Mouse (Mus musculus): ENCODE measurements at regions not wholly inside any gene's neighbourhood (a gene's known extent, or its start where the extent isn't known, plus 50 kb on each side); places are given as distances from the start of the nearest gene placed in this dataset.

GRCm38 (mm10) chr15:70982719-70983118 lies 2851.6 kb upstream of the Gm6569 start:
- no peak for DNase-seq

DNA sequence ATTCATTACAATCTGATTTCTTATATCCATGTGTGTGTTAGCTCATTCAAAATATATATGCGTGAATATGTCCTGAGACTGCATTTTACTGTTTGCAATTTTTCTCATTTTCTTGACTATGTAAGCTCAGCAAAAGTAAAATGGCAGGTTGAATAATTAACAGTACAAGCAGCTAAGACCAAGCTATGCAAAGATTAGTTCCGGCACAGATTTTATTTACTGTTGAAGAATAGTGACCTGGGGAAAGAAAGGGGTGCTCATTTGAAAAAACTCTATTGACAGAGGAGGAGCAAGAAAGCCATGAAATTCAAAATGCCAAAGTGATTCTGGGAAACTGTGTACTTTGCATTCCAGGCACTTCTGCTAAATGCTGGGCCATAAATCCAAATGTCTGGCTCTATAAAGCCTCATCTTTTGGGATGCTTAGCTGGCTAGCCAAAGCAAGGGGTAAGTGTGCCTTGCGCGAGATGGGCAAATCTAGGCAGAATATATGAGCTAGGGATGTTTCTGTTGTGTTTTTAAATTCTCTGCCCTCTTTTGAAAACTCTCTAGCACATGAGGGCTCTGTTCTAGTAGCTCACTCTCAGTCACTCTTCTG lies 2846.3 kb upstream of the Gm6569 start:
- DNase-seq, result no peak

- no peak for DNase-seq
These were observed 2841.0 kb upstream of the Gm6569 start for GRCm38 (mm10) chr15:70993397-70993796.

- DNase-seq, result no peak
These were observed 2824.0 kb upstream of the Gm6569 start for GRCm38 (mm10) chr15:71010362-71010761.

GRCm38 (mm10) chr15:71010773-71011172 lies 2823.6 kb upstream of the Gm6569 start:
- no peak for DNase-seq

DNA sequence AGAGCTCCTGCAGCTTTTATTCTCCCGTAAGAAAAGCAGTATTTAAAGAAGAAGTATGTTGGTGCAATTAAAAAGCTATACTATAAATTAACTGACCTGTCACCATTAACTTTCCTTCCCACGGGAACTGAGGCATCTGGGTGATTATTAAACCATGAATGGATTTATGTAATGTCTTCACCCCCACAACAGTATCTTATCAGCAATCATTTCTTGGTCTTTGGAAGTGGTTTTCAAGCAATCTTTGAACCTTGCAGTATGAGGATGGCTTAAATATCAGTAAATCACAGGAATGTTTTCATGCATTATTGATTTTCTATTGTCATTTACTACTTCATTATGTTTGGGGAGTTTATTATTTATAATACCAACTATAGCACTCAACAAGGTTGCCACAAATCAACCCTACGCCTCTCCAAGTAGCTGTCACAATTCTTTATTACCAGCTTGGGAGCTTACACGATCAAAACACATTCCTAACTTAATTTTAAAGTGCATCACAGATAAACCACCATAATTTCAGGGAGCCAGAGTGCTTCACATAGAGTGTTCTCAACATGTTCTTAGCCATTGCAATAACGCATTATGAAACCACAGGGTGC lies 2780.0 kb upstream of the Gm6569 start:
- DNase-seq, result no peak

DNA sequence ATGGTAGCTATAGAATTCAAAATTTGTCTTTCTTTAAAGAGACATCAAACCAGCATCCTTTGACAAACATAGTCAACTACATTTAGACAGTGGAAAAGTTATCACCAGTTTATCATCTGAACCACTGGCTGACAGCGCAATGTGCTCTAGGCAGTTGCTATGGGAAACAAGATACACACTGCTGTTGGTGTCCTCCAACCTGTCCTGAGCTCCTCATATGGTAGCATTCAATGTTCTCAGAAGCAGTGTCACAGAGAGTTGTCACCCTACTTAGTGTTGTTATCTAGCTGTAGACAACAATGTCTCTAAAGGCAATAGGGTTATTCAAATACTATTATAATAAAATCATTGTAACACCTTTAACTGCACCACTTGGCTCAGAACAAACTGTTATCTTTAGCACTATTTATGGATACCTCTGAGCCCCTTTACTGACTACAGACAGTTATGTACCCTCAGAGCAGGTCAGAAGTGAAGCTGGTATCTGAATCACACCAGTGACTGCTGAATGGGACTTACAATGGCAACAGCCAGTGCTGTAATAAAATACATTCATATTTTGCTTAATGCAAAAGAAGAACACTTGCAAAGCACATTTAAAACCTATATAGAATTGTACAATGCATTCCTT lies 2747.9 kb upstream of the Gm6569 start:
- no peak for DNase-seq

DNA sequence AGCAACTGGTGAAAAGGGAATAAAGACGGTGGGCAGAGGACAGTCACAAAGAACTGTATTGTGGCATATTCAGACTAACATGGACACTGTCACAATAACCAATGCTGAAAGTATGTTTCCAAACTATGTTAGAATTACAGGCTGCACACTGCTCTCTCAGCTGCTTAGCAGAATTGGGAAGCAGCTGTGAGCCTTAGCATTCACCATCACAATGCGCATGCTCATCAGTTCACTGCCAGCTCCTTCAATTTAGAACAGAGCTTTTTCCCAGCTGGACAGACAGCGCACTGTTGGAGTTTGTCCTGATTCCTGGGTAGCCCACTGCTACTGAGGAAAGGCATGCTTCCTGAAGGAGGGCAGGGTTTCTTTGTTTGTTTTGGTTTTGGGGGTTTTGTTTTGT lies 2735.2 kb upstream of the Gm6569 start:
- no peak for DNase-seq

DNA sequence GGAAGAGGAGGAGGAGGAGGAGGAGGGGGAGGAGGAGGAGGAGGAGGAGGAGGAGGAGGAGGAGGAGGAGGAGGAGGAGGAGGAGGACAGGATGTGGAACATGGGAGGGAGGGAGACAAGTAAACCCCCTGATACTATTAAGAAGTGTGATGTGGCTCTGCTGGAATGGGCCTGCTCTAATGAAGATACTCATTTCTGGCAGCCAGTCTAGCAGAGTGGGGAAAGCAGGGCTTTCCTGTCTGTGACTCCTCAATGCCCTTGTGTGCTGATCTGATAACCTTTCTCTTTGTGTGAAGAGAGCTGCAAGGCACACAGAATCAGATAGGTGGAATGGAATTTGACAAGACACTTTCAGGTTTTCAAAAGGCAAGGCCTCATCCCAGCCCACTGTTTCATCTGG lies 2704.6 kb upstream of the Gm6569 start:
- DNase-seq, result no peak

DNA sequence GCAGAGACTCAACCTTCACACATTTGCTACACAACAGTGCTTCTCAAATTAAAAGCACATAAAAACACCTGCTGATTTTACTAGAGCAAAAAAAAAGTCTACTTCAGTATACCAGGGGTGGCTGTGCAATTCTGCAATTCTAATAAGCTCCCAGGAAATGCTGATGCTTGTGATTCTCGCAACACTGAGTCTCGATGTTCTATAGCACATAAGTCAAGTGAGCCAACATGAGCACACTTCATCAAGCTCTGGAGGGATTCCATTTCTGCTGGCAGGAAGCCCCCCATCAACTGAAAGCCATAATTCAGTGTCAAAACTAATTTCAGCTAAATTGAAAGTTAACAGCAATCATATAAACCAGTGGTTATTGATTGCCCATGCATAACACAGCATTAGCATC lies 2676.7 kb upstream of the Gm6569 start:
- no peak for DNase-seq

DNA sequence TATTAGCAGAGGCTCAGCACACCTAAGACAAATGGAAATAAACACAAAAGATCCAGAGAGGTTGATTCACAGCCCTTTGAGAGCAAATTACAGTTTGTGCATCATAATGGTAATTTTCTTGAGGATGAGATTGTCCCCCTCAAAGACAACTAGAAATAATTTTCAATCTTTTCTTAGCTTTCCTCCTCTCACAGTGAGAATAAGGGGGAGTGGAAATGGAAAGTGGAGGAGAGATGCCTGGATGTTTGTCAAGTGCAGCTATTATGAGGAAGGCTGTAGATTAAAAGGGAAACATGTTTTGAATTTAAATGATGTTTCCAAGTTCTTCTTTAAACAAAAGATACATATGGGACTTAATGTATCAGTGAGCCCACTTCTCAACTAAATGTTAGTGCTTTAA lies 2672.3 kb upstream of the Gm6569 start:
- DNase-seq, result no peak

- peak; percentile 12 to 33 for DNase-seq
These were observed 2639.2 kb upstream of the Gm6569 start for GRCm38 (mm10) chr15:71195011-71195739.

DNA sequence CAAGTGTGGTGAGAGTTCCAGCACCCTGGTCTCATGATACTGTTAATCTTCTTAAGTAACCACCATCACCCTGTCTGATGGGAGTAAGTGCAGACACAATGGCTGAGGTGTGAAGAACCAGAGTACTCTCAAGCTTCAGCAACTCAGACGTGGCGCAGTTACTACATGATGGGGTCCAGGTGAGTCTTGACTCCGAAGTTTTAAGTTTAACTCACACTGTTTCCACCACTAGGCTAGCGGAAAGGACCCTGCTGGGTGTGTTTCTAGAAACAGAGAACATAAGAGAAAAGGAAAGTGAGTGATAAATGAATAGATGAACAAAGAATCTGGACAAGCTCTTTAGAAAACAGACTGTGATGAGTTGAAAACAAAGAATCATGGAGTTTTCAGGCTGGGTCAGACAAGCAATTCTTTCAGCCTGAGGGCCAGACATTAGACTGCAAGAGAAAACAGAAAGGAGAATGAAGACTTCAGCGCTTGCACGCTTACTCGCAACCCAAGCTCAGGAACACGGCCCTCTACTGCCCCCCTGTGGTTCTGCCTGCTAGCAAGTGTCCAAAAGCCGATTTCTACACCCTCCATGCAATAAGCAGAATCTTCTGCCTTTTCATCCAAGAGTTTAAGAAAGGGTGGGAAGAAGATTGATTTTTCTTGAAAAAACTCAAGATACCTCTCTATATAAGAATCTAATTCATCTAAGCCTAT lies 2593.6 kb upstream of the Gm6569 start:
- DNase-seq, result peak; percentile 78 to 87

DNA sequence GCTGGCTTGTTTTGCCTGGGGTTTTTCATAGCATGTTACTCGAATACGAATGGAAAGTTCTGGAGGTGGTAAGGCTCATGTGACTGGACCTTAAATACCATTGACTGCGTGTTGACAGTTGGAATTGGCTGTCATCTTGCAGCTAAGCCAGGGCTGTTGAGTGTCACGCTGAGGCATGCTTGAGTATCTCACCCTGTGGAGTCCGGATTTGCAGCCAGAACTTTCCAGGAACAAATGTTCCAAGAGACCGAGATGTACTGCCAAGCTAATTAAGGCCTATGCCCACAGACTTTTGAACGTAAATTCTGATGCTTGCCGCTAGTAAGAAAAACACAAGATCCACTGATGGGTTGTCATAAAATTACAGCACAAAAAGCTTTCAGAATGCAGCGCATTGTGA lies 2590.8 kb upstream of the Gm6569 start:
- no peak for DNase-seq

GRCm38 (mm10) chr15:71275876-71276565 lies 2558.3 kb upstream of the Gm6569 start:
- no peak for DNase-seq

GRCm38 (mm10) chr15:71276566-71276912 lies 2557.8 kb upstream of the Gm6569 start:
- no peak for DNase-seq

DNA sequence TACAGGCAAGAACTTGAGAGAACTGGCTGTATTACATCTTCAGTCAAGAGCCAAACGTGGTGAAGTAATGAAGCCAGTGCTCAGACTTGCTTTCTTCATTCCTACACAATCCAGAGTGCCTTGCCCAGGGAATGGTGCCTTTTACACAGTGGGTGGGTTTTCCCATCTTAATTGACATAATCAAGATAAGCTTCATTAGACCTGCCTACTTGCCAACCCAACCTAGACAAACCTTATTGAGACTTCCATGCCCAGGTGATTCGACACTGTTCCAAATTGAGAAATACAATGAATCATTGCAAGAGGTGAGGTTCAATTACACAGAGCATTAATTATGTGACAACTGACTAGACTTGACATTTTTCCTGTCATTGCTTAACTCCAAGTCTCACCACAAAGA lies 2557.0 kb upstream of the Gm6569 start:
- no peak for DNase-seq

GRCm38 (mm10) chr15:71283775-71284174 lies 2550.6 kb upstream of the Gm6569 start:
- DNase-seq, result no peak

- no peak for DNase-seq
These were observed 2531.8 kb upstream of the Gm6569 start for GRCm38 (mm10) chr15:71302541-71302940.

DNA sequence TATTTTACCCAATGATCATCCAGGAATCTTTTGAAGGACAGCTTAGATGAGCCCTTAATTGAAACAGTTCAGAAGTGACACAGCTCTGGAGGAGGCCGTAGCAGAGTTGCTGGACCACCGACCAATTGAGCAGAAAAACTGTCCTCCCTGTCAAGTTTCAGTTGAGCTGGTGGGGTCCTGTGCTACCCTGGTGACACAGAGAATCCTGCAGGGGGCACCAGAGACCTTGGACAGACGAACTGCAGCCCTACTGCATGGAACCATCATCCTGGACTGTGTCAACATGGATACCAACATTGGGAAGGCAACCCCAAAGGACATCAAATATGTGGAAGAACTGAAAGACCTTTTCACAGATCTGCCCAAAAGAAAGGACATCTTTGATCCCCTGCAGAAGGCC lies 2524.1 kb upstream of the Gm6569 start:
- DNase-seq, result peak; percentile 8 to 29

DNA sequence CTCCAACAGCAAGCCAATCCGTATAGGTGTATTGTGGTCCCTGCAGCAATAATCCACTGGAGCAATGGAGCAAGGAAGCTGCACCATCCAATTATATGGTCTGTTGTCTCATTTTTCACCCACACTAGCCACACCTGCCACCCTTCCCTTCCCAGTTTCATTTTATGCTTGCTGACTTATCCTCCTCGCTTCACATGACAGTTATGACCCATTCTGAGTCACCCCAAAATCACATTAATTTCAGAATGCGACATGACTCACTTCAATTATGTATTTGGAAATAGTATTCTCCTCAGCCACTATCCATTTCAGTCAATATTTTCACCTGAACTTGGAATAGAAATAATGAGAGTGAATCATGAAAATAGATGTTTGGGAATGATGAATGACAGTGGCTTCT lies 2507.8 kb upstream of the Gm6569 start:
- DNase-seq, result peak in 1 of 2 experiments; percentile 0

DNA sequence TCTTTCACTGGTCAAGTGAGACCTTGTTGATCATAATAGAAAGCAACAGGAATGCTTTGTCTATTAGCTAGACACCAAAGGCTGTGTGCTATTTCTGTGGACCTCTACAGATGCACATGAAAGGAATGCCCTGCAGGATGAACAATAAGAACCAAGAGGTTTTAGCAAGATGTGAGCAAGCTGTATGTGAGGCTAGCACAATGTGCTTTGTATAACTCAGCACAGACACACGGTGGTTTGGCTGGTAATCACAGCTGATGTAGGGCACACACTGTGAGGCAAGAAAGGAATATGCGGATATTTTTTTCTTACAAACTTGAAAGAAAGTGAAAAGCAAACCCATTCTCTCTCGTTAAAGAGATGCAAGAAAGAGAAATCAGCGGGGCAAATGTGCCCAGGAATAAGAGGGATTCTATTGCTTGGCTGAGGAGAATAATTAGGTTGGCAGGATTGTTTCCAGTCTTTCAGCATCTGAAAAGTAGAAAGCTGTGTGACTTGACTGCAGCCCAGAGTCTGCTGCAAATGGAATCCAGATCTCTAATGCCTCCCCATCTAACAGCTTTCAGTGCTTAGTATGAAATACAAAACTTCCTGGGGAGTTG lies 2476.1 kb upstream of the Gm6569 start:
- no peak for DNase-seq

All from adrenal gland, postnatal 36 days (tissue).